Mouse (Mus musculus) lung, adult 2 months (tissue): Measurements from ENCODE around the gene Igsf3.

ENCODE experiments used
- CTCF ChIP-seq: fragments of 200-500 bp; IDR thresholded peaks from 2 replicates; pipeline ENCODE4 v1.5.1; 2011; ENCODE audit warnings: mild to moderate bottlenecking, low read length, control low read depth; ENCODE audit not compliant: insufficient read depth
- POLR2A ChIP-seq: fragments of 200-500 bp; IDR thresholded peaks from 2 replicates; pipeline ENCODE4 v1.6.1; 2011; ENCODE audit warnings: low read depth, mild to moderate bottlenecking, control low read depth, low read length, borderline replicate concordance; ENCODE audit errors: extremely low read depth

DNA sequence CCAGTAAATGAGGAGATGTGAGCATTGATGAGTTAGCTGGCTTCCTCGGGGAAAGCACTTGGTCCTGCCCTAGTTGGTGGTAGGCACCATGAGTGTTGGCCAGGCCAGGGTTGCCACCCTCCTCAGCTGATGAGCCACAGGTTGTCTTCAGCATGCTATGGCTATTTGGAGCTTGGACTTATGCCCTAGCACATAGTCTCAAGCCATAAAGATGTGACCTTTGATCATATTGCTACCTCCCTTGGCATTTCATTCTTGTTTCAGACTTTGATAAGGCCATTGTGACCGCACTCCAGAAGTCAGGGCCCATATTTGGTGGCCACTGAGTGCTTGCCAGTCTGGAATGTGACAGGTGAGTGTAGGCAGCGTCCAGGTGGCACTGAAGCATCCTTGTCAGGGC, 19.2 kb downstream of the Igsf3 start:
- no peak for TF ChIP-seq CTCF
- TF ChIP-seq POLR2A: no peak
